ENCODE assay signal across 14 mouse cellular contexts in the genomic region with DNA sequence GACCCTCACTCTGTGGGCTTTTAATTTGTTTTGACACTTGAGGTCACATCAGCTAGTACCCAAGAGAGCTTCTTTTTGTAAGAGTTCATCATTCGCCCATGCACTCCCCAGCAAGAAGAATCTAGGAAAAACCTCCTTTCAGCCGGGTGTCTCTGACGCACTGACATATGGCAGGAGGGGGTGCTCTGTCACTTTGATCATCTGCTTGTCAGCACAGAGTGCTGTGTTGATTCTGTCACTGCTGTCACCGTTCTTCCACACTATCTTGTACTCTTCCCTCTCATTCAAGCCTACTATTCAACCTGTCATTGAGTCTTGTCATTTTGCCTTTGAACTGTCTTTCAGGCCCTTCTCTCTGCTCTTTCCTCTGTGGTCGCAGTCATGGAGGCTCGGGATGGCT.
DNase-seq lines count a peak whose midpoint lies in the region; ATAC-seq lines count a peak whose summit lies in the region.
"Had no signal": no experiment of that assay in that cellular context is flagged by ENCODE, and none has a peak within 500 bp of the region (broad histone marks: within the 10 kb centered on the region; RNA-seq: fewer than 3 reads in every experiment).

No protein-coding gene starts in this region.

- no peaks in the 10 kb centered on the region for H3K27me3 ChIP-seq in limb, embryonic 11.5 days (ENCODE audit: control insufficient read depth, insufficient read depth, low read length)
- H3K27me3 ChIP-seq in limb, embryonic 10.5 days (ENCODE audit: low read depth, poor library complexity, severe bottlenecking), result no peaks in the 10 kb centered on the region
- no peaks in the 10 kb centered on the region for H3K27me3 ChIP-seq in forebrain, embryonic 15.5 days
- H3K27me3 ChIP-seq in midbrain, embryonic 14.5 days (ENCODE audit: control insufficient read depth, insufficient read depth, low read length), result no peaks in the 10 kb centered on the region
- H3K27me3 ChIP-seq: intestine, embryonic 15.5 days; liver, embryonic 15.5 days had no signal

- H3K27ac ChIP-seq in limb, embryonic 11.5 days (replicated peaks; ENCODE audit: low read depth, low read length), result no peak overlapping the region
- no peak overlapping the region for H3K27ac ChIP-seq in limb, embryonic 10.5 days
- H3K27ac ChIP-seq in forebrain, embryonic 15.5 days (replicated peaks), result peak overlapping the region; percentile 31
- no peak overlapping the region for H3K27ac ChIP-seq in midbrain, embryonic 14.5 days (replicated peaks; ENCODE audit: low read depth, low read length)
- H3K27ac ChIP-seq: gastrocnemius, adult 2 months; intestine, embryonic 15.5 days; liver, embryonic 15.5 days; stomach, postnatal 0 days had no signal

- no peak for DNase-seq in frontal cortex, postnatal 10 days (ENCODE audit: low spot score in 2 of 2)
- DNase-seq in limb, embryonic 11.5 days (ENCODE audit: low spot score), result peak; percentile 16
- DNase-seq in limb, embryonic 10.5 days (ENCODE audit: low spot score), result no peak
- DNase-seq in midbrain, embryonic 14.5 days, result no peak
- no peak for DNase-seq in gastrocnemius, adult 18-20 months (ENCODE audit: low spot score)
- DNase-seq in kidney, adult 18-20 months, result no peak
- DNase-seq: gastrocnemius, adult 2 months; kidney, postnatal 25 days; lung, postnatal 36 days had no signal

- H3K4me1 ChIP-seq in limb, embryonic 11.5 days (ENCODE audit: control insufficient read depth, insufficient read depth, low read length), result no peaks in the 10 kb centered on the region
- H3K4me1 ChIP-seq in limb, embryonic 10.5 days, result no peaks in the 10 kb centered on the region
- peaks cover 11% of the 10 kb centered on the region; the same call in 1 of the 2 replicates for H3K4me1 ChIP-seq in forebrain, embryonic 15.5 days
- no peaks in the 10 kb centered on the region for H3K4me1 ChIP-seq in midbrain, embryonic 14.5 days (ENCODE audit: control insufficient read depth, insufficient read depth, low read length)
- H3K4me1 ChIP-seq: intestine, embryonic 15.5 days; liver, embryonic 15.5 days had no signal

- H3K36me3 ChIP-seq in limb, embryonic 11.5 days (ENCODE audit: control insufficient read depth, insufficient read depth, low read length), result no peaks in the 10 kb centered on the region
- H3K36me3 ChIP-seq in limb, embryonic 10.5 days, result no peaks in the 10 kb centered on the region
- no peaks in the 10 kb centered on the region for H3K36me3 ChIP-seq in forebrain, embryonic 15.5 days
- H3K36me3 ChIP-seq in midbrain, embryonic 14.5 days (ENCODE audit: control insufficient read depth, insufficient read depth, low read length), result no peaks in the 10 kb centered on the region
- H3K36me3 ChIP-seq: intestine, embryonic 15.5 days; liver, embryonic 15.5 days had no signal

- H3K9ac ChIP-seq in limb, embryonic 11.5 days (ENCODE audit: low read length), result no peak overlapping the region
- H3K9ac ChIP-seq in forebrain, embryonic 15.5 days (replicated peaks), result no peak overlapping the region
- H3K9ac ChIP-seq in midbrain, embryonic 14.5 days (replicated peaks; ENCODE audit: low read length), result no peak overlapping the region
- H3K9ac ChIP-seq: intestine, embryonic 15.5 days; liver, embryonic 15.5 days had no signal

- no peak overlapping the region for H3K4me3 ChIP-seq in limb, embryonic 11.5 days (ENCODE audit: low read depth, low read length)
- no peak overlapping the region for H3K4me3 ChIP-seq in limb, embryonic 10.5 days
- no peak overlapping the region for H3K4me3 ChIP-seq in forebrain, embryonic 15.5 days
- no peak overlapping the region for H3K4me3 ChIP-seq in midbrain, embryonic 14.5 days (replicated peaks; ENCODE audit: low read depth, low read length)
- H3K4me3 ChIP-seq: gastrocnemius, adult 2 months; intestine, embryonic 15.5 days; liver, embryonic 15.5 days had no signal

- WGBS in limb, embryonic 11.5 days, result 45% methylated on average over 6 of the region's 6 CpGs
- WGBS in limb, embryonic 10.5 days, result 36% methylated on average over 6 of the region's 6 CpGs
- WGBS in forebrain, embryonic 15.5 days, result 47% methylated on average over 6 of the region's 6 CpGs
- 26% methylated on average over 6 of the region's 6 CpGs for WGBS in midbrain, embryonic 14.5 days

- H3K4me2 ChIP-seq in limb, embryonic 11.5 days (ENCODE audit: low read depth, severe bottlenecking), result no peak overlapping the region
- H3K4me2 ChIP-seq in forebrain, embryonic 15.5 days (replicated peaks), result no peak overlapping the region
- H3K4me2 ChIP-seq in midbrain, embryonic 14.5 days (ENCODE audit: low read length), result no peak overlapping the region
- H3K4me2 ChIP-seq: intestine, embryonic 15.5 days; liver, embryonic 15.5 days had no signal

- peak; percentile 75 for ATAC-seq in frontal cortex, adult (ENCODE audit: low TSS enrichment)
- no peak for ATAC-seq in limb, embryonic 11.5 days (ENCODE audit: insufficient number of reproducible peaks, low FRiP score, low TSS enrichment, low read depth)
- ATAC-seq in forebrain, embryonic 15.5 days (replicated peaks), result peak; percentile 90
- peak; percentile 40; the same call in 1 of the 2 replicates for ATAC-seq in midbrain, embryonic 14.5 days (ENCODE audit: low FRiP score, low TSS enrichment)
- ATAC-seq: intestine, embryonic 15.5 days had no signal

- no peaks in the 10 kb centered on the region for H3K9me3 ChIP-seq in limb, embryonic 11.5 days (ENCODE audit: control insufficient read depth, low read length)
- no peaks in the 10 kb centered on the region for H3K9me3 ChIP-seq in limb, embryonic 10.5 days (replicated peaks)
- no peaks in the 10 kb centered on the region for H3K9me3 ChIP-seq in forebrain, embryonic 15.5 days
- H3K9me3 ChIP-seq in midbrain, embryonic 14.5 days (ENCODE audit: control insufficient read depth, low read length), result no peaks in the 10 kb centered on the region
- H3K9me3 ChIP-seq: intestine, embryonic 15.5 days; liver, embryonic 15.5 days had no signal
